Mouse (Mus musculus): Measurements from ENCODE around the gene Kdelr3.

Kdelr3 gene

GRCm38 (mm10) chr15:79575543-79576222, 59.5 kb downstream of the Kdelr3 start:
- no peak for DNase-seq (ENCODE audit: low read depth, low spot score)

- DNase-seq (ENCODE audit: low read depth, low spot score): no peak
Measured at GRCm38 (mm10) chr15:79576947-79577346, 60.7 kb downstream of the Kdelr3 start.
